Mouse (Mus musculus): ENCODE measurements around the gene Gpr4. TPM values are rescaled to one million over a fixed set of nuclear protein-coding genes. Genes with fewer than 3 reads are reported as not detected.

Gpr4 gene
- polyA plus RNA-seq, 1 experiment from 2014 or later = 2.9 TPM

DNA sequence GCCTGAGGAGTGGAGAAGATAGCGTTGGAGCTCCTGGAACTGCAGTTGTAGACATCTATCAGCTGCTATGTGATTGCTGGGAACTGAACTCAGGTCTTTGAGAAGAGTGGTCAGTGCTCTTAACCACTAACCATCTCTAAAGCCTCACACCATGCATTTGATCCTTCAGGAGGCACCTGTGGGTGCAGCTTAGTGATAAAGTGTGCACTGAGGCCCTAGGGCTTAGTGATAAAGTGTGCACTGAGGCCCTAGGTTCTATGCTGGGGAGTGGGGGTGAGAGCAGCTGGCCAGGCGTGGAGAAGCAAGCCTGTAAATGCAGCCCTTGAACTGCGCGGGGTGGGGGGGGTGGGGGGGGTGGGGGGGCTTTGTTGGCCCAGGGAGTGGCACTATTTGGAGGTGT is 27.6 kb downstream of the Gpr4 start:
- Histone ChIP-seq H3K9ac (replicated peaks; ENCODE audit: low read depth, low read length) (no peak overlapping the region), H3K9me3 (ENCODE audit: control insufficient read depth, low read length) (no peaks in the 10 kb centered on the region), H3K36me3 (ENCODE audit: control insufficient read depth, insufficient read depth, low read length) (no peaks in the 10 kb centered on the region), H3K4me3 (ENCODE audit: low read depth, low read length) (no peak overlapping the region), H3K27ac (ENCODE audit: low read depth, low read length) (no peak overlapping the region), H3K4me2 (ENCODE audit: low read depth, low read length) (no peak overlapping the region), H3K27me3 (ENCODE audit: control insufficient read depth, insufficient read depth, low read length) (no peaks in the 10 kb centered on the region), H3K4me1 (ENCODE audit: control insufficient read depth, insufficient read depth, low read length) (no peaks in the 10 kb centered on the region)
- WGBS = 56% methylated on average over 4 of the region's 4 CpGs
- no peak for ATAC-seq (ENCODE audit: low read depth)

DNA sequence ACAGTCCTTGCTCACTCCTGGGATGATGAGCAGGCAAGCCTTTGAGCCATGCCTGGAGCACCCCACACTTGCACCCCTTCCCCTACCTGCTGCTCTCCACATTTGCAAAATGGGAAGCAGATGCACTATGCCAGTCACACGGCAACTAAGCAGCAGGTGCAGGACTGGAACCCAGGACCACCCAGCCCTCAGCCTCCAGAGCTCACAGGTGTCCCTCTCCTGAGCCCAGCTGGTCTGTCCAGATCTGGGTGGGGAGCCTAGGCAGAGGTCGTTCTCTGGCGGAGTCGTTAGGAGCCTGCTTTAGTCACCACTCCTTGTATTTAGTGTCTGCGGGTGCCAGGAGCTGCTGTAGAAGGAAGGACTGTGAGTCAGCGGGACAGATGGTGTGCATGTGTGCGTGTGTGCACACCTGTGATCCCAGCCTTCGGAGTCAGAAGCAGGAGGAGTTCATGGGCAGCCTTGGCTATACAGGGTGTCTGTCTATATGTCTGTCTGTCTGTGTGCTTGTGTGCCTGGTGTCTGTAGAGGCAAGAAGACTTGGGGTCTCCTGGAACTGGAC is 28.6 kb downstream of the Gpr4 start:
- Histone ChIP-seq H3K27ac (ENCODE audit: low read depth, low read length) (no peak overlapping the region), H3K36me3 (ENCODE audit: control insufficient read depth, insufficient read depth, low read length) (peaks cover 5% of the 10 kb centered on the region; the same call in 1 of the 2 replicates), H3K9me3 (ENCODE audit: control insufficient read depth, low read length) (no peaks in the 10 kb centered on the region), H3K9ac (replicated peaks; ENCODE audit: low read depth, low read length) (no peak overlapping the region), H3K4me3 (ENCODE audit: low read depth, low read length) (no peak overlapping the region), H3K4me1 (ENCODE audit: control insufficient read depth, insufficient read depth, low read length) (no peaks in the 10 kb centered on the region), H3K4me2 (ENCODE audit: low read depth, low read length) (no peak overlapping the region), H3K27me3 (ENCODE audit: control insufficient read depth, insufficient read depth, low read length) (no peaks in the 10 kb centered on the region)
- ATAC-seq (ENCODE audit: low read depth) = no peak
- WGBS = 89% methylated on average over 8 of the region's 8 CpGs

DNA sequence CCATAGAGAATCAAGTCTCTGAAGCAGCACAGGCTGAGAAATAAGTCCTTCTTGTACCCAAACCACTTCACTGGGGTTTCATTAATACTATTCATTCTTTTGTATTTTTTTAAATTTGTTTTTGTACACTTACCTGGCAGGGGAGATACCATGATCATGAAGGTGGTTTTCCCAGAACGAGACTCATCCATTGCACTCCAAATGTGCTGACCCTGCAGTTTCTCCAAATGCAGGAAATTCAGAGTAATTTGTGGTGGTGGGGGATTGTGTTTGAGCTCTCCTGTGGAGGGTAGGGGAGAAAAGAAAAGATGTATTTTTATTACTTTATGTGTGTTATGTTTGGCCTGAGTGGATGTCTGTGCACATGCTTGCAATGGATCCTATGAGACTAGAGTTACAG is 29.7 kb downstream of the Gpr4 start:
- Histone ChIP-seq H3K36me3 (ENCODE audit: control insufficient read depth, insufficient read depth, low read length) (peaks cover 8% of the 10 kb centered on the region; the same call in 1 of the 2 replicates), H3K9ac (replicated peaks; ENCODE audit: low read depth, low read length) (no peak overlapping the region), H3K27ac (ENCODE audit: low read depth, low read length) (no peak overlapping the region), H3K27me3 (ENCODE audit: control insufficient read depth, insufficient read depth, low read length) (no peaks in the 10 kb centered on the region), H3K4me1 (ENCODE audit: control insufficient read depth, insufficient read depth, low read length) (no peaks in the 10 kb centered on the region), H3K4me2 (ENCODE audit: low read depth, low read length) (no peak overlapping the region), H3K4me3 (ENCODE audit: low read depth, low read length) (no peak overlapping the region), H3K9me3 (ENCODE audit: control insufficient read depth, low read length) (no peaks in the 10 kb centered on the region)
- no peak for ATAC-seq (ENCODE audit: low read depth)
- WGBS = 89% methylated on average over 1 of the region's 1 CpGs

- H3K36me3 ChIP-seq (ENCODE audit: control insufficient read depth, insufficient read depth, low read length) = peaks cover 8% of the 10 kb centered on the region; the same call in 1 of the 2 replicates
- H3K9ac ChIP-seq (replicated peaks; ENCODE audit: low read depth, low read length) = no peak overlapping the region
- H3K27ac ChIP-seq (ENCODE audit: low read depth, low read length) = no peak overlapping the region
- 52% methylated on average over 5 of the region's 5 CpGs for WGBS
- no peaks in the 10 kb centered on the region for H3K4me1 ChIP-seq (ENCODE audit: control insufficient read depth, insufficient read depth, low read length)
- H3K4me2 ChIP-seq (ENCODE audit: low read depth, low read length) = no peak overlapping the region
- H3K27me3 ChIP-seq (ENCODE audit: control insufficient read depth, insufficient read depth, low read length) = no peaks in the 10 kb centered on the region
- ATAC-seq (ENCODE audit: low read depth) = no peak
- no peaks in the 10 kb centered on the region for H3K9me3 ChIP-seq (ENCODE audit: control insufficient read depth, low read length)
- H3K4me3 ChIP-seq (ENCODE audit: low read depth, low read length) = no peak overlapping the region
Measured at GRCm38 (mm10) chr7:19243858-19244257, 31.5 kb downstream of the Gpr4 start.

DNA sequence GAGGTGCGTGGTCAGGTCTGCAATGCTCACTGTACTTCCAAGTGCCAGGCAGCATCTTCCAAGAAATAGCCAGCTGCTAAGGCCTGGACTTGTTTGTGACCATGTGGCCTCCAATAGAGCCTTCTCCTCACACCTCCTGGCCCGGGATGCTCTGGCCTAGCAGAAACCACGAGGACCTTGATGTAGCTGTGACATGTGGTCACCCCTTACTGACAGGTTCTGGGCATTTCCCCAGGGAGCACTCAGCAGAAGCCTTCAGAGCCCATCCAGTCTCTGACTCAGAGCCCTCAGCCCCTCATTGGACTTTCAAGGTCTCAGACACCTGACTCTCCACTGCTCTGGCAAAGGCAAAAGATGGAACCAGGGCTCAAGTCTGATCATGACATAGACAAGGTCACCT is 32.7 kb downstream of the Gpr4 start:
- no peak overlapping the region for H3K27ac ChIP-seq (ENCODE audit: low read depth, low read length)
- H3K36me3 ChIP-seq (ENCODE audit: control insufficient read depth, insufficient read depth, low read length) = peaks cover 8% of the 10 kb centered on the region; the same call in 1 of the 2 replicates
- H3K4me1 ChIP-seq (ENCODE audit: control insufficient read depth, insufficient read depth, low read length) = no peaks in the 10 kb centered on the region
- ATAC-seq (ENCODE audit: low read depth) = no peak
- H3K4me3 ChIP-seq (ENCODE audit: low read depth, low read length) = no peak overlapping the region
- H3K4me2 ChIP-seq (ENCODE audit: low read depth, low read length) = no peak overlapping the region
- H3K9me3 ChIP-seq (ENCODE audit: control insufficient read depth, low read length) = no peaks in the 10 kb centered on the region
- 90% methylated on average over 3 of the region's 3 CpGs for WGBS
- no peaks in the 10 kb centered on the region for H3K27me3 ChIP-seq (ENCODE audit: control insufficient read depth, insufficient read depth, low read length)
- no peak overlapping the region for H3K9ac ChIP-seq (replicated peaks; ENCODE audit: low read depth, low read length)

DNA sequence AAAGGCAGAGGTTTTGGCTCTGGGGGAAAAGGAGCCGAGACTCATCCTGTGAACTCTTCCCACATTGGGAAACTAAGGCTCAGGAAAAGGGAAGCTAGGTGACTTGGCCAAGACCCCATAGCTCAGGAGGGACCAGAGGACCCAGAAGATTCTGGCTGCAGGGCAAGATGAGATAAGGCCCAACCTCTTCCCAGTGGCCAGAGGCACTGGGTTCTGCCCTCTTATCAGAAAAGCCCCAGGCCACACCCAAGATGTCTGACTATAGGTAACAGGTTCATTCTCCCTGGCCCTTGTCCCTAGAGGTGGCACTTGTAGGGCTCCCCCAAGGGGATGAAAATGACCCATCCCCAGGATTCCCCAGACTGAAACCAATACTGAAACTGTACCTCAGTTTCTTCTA is 34.5 kb downstream of the Gpr4 start:
- Histone ChIP-seq H3K27ac (ENCODE audit: low read depth, low read length) (no peak overlapping the region), H3K4me3 (ENCODE audit: low read depth, low read length) (no peak overlapping the region), H3K9ac (replicated peaks; ENCODE audit: low read depth, low read length) (no peak overlapping the region), H3K4me2 (ENCODE audit: low read depth, low read length) (no peak overlapping the region), H3K27me3 (ENCODE audit: control insufficient read depth, insufficient read depth, low read length) (no peaks in the 10 kb centered on the region), H3K9me3 (ENCODE audit: control insufficient read depth, low read length) (no peaks in the 10 kb centered on the region), H3K36me3 (ENCODE audit: control insufficient read depth, insufficient read depth, low read length) (peaks cover 8% of the 10 kb centered on the region; the same call in 1 of the 2 replicates), H3K4me1 (ENCODE audit: control insufficient read depth, insufficient read depth, low read length) (no peaks in the 10 kb centered on the region)
- WGBS = 96% methylated on average over 1 of the region's 1 CpGs
- ATAC-seq (ENCODE audit: low read depth) = no peak

- 98% methylated on average over 2 of the region's 2 CpGs for WGBS
- Histone ChIP-seq H3K36me3 (ENCODE audit: control insufficient read depth, insufficient read depth, low read length) (peaks cover 8% of the 10 kb centered on the region; the same call in 1 of the 2 replicates), H3K27me3 (ENCODE audit: control insufficient read depth, insufficient read depth, low read length) (no peaks in the 10 kb centered on the region), H3K4me2 (ENCODE audit: low read depth, low read length) (no peak overlapping the region), H3K9ac (replicated peaks; ENCODE audit: low read depth, low read length) (no peak overlapping the region), H3K27ac (ENCODE audit: low read depth, low read length) (no peak overlapping the region), H3K9me3 (ENCODE audit: control insufficient read depth, low read length) (no peaks in the 10 kb centered on the region), H3K4me3 (ENCODE audit: low read depth, low read length) (no peak overlapping the region), H3K4me1 (ENCODE audit: control insufficient read depth, insufficient read depth, low read length) (no peaks in the 10 kb centered on the region)
- no peak for ATAC-seq (ENCODE audit: low read depth)
Measured at GRCm38 (mm10) chr7:19247511-19247910, 35.2 kb downstream of the Gpr4 start.

DNA sequence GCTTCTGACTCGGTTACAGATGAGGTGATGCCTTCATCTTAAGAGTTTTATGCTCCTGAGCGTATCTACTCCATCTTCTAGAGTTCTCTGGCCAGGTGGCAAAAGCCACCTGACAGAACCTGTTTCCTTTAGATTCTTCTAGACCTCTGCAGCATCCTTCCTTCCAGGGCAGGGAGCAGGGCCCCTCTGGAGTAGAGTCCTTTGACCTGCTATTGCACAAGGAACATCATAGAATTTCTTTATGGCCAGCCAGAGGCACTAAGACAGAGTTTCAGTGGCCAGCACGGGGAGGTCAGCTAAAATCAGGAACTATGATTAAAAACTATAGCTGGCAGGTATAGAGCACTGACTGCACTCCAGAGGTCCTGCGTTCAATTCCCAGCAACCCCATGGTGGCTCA is 39.7 kb downstream of the Gpr4 start:
- 85% methylated on average over 4 of the region's 4 CpGs for WGBS
- Histone ChIP-seq H3K36me3 (ENCODE audit: control insufficient read depth, insufficient read depth, low read length) (no peaks in the 10 kb centered on the region), H3K9ac (replicated peaks; ENCODE audit: low read depth, low read length) (no peak overlapping the region), H3K27ac (ENCODE audit: low read depth, low read length) (no peak overlapping the region), H3K4me2 (ENCODE audit: low read depth, low read length) (no peak overlapping the region), H3K4me1 (ENCODE audit: control insufficient read depth, insufficient read depth, low read length) (no peaks in the 10 kb centered on the region), H3K27me3 (ENCODE audit: control insufficient read depth, insufficient read depth, low read length) (no peaks in the 10 kb centered on the region), H3K4me3 (ENCODE audit: low read depth, low read length) (no peak overlapping the region), H3K9me3 (ENCODE audit: control insufficient read depth, low read length) (no peaks in the 10 kb centered on the region)
- no peak for ATAC-seq (ENCODE audit: low read depth)

DNA sequence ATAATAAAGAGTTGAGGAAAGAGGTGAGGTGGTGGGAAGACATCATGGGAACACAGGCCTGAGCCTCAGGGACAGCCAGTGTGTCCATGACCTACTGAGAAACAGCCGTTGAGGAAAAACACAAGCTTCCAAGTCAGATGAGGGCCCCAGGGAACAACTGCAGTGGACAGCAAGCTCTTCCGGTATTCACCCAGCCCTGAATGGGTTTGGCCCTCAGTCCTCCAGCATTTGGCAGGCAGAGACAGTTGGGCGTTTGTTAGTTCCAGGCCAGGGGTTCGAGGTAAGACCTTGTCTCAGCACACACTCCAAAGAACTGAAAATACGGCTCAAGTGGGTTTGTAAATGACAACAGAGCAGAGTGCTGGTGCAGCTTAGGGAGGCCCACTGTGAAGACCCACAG is 41.1 kb downstream of the Gpr4 start:
- Histone ChIP-seq H3K9ac (replicated peaks; ENCODE audit: low read depth, low read length) (no peak overlapping the region), H3K4me3 (ENCODE audit: low read depth, low read length) (no peak overlapping the region), H3K4me1 (ENCODE audit: control insufficient read depth, insufficient read depth, low read length) (no peaks in the 10 kb centered on the region), H3K4me2 (ENCODE audit: low read depth, low read length) (no peak overlapping the region), H3K27ac (ENCODE audit: low read depth, low read length) (no peak overlapping the region), H3K36me3 (ENCODE audit: control insufficient read depth, insufficient read depth, low read length) (peaks cover 11% of the 10 kb centered on the region; the same call in 1 of the 2 replicates), H3K27me3 (ENCODE audit: control insufficient read depth, insufficient read depth, low read length) (no peaks in the 10 kb centered on the region), H3K9me3 (ENCODE audit: control insufficient read depth, low read length) (no peaks in the 10 kb centered on the region)
- ATAC-seq (ENCODE audit: low read depth) = no peak
- 73% methylated on average over 5 of the region's 5 CpGs for WGBS
